Mouse (Mus musculus) A20 (cell line): Measurements from ENCODE around the gene Epha4.

Experiments used
- DNase-seq: peaks from one replicate; pipeline ENCODE4 v3.0.0-alpha.2; 2011; ENCODE audit warnings: low read depth, low spot score

Gene Epha4

DNA sequence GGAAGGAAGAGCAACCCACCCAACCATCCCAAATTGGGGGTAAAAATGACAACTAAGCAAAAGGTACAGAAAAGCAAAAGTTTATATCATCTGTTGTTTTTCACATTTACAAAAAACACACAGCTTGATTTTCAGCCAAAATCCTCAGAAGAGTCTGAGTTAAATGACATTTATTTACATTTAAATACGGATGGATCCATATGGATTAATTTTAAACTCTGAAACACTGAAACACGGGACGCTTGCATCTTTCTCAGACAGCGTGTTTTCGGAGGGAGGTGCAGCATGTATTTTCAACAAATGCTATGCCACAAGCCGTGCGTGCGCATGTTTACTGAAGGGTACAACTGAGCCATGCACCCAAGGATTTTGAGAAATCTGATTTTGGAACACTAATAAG, 105.4 kb downstream of the Epha4 start:
- no peak for DNase-seq

DNA sequence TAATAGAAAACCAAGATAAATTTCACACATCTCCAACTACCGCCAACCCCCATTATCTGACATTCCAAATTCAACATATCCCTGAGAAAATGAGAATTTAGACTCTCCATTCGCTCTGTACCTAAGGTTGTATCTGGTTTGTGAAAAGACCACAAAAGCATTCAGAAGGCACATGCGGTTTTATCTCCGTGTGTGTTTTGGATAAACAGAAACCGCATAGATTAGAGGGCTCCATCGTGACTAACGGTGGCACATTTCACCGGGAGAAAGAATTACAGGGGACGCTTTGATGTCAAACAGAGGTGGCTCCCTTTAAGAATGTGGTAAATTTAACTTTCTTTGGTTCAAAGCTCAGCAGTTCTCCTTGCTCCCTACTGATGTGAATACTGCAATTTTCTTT, 107.5 kb downstream of the Epha4 start:
- DNase-seq, result no peak

DNA sequence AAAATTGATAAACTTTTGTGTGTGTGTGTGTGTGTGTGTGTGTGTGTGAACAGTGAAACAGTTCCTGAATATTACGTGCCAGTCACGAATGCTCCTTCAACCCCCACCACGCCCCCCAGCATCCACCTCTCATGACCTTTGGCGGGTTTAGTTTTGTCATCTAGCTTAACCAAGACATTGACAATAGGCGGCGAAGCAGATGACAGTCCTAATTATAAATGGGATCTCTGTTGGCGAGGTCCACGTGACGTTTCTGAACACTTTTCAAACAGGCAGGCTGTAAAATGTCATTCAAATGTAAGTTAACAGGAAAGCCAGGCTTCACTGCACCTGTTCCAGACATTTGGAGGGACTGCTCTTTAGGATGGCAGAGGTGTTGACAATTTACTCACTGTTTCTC, 108.3 kb downstream of the Epha4 start:
- no peak for DNase-seq

DNA sequence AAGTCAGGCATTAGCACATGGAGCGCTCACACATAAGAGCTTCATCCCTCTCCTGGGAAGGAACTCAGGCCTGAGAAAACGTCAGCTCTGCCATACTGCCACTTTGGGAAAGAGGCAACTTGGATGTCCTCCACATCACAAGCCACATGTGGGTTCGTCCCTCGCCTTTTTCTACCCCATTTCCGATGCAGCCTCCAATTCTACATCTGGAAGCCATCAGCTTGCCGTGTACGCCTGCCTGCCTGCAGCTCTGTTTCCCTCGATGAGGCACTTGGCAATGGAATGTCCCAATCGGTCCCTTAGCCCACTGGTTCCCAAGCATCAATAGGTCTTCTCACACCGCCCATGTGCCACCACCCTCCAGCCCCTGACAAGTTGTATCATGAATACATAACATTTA, 110.4 kb downstream of the Epha4 start:
- no peak for DNase-seq

DNA sequence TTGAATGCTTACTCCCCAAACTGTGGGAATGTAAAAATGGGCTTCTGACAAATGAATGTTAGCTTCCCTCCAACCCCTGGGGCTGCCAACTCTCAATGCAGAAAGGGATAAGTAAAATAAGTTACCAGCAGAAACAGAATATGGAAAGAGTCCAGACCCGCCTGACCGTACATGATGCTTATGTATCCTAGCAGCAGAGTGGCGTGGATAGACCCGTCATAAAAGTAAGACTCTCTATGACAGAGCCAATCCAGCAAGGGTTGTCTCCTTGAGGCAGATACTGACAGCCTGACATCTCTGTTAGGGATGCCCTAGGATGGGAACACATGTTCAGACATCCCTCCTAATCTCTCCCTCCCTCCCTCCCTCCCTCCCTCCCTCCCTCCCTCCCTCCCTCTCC, 111.9 kb downstream of the Epha4 start:
- no peak for DNase-seq

DNA sequence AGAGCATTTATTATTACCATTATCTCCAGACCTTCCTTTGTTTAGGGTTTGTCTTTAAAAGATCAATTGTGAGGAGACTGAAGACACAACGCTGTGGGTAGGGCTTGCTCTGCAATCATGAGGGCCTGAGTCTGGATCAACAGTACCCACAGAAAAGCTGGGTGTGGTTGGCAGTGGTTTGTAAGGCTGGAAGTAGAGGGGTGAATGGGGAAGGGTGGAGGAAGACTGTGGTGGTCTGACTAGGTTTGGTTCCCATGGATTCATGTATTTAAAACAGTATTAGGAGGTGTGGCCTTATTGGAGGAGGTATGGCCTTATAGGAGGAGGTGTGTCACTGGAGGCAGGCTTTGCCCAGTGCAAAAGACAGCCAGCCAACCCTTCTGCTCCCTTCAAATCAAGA, 113.4 kb downstream of the Epha4 start:
- DNase-seq, result no peak

DNA sequence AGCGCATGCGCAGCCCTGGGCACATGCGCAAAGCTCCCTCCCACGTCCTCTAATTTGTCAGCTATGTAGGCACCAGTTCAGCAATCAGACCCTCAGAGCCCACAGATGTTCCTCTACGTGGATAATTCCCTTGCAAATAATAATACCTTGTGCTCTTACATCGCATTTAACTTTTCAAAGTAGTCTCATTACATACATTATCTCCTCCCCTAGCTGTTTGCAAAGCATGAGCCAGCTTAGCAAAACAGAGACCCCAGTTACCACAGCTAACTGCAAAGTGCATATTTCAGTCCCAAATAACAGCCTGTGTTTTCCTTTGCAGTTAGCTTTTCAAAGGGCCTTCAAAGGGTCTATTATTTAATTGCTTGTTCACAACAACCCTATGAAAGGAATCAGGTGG, 123.3 kb downstream of the Epha4 start:
- DNase-seq, result no peak

DNA sequence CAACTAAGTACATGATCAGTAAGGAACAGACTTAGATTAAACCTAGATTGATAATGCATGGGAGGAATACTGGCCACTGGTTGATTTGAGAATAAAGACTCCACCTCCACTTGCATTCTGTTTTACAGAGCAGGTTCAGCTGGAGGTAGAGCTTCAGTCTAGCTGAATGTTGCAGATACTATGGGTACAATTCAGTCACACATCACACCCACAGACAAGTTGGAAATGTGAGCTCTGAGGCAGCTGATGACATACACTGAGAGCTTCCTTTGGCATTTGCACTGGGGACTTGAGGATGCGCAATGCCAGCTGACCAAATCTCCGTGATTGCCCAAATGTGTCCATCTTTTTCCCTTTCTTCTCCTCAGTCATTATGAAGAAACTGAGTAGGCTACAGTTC, 125.8 kb downstream of the Epha4 start:
- no peak for DNase-seq

DNA sequence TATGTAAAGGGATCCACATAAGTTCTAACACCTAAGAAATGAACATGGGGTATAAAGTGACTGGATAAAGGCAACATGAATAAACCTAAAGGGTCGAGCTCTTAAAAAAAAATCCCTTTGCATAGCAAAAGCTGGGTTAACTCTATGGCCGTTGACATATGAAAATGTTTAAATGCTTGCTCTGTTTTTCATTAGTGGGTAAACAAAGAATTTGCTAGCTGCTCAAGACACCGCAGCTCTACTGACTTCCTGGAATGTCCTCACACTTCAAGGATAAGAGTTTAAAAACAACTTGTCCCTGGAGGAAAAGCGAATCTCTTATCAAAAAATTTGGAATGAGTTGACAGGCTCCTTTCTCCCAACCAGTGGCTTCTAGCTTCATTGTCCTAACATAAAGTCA, 126.3 kb downstream of the Epha4 start:
- no peak for DNase-seq

DNA sequence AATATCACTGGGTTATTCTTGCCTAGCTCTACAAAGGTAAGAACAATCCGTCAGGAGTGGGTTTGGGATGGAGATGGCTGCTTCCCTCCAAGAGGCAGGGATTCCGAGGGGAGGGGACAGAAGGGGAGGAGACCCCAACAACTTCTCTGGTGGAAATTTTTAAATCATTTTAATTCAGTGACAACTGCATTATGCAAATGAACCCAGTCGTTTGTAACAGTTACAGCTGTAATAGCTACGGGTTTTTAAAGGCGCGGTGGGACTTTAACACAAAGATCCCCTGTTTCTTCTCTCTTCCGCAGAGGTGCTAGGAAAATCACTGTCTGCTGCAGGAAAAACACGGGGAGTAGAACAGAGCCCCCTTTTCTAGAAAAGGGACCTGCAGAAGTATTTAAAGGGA, 129.3 kb downstream of the Epha4 start:
- no peak for DNase-seq

DNA sequence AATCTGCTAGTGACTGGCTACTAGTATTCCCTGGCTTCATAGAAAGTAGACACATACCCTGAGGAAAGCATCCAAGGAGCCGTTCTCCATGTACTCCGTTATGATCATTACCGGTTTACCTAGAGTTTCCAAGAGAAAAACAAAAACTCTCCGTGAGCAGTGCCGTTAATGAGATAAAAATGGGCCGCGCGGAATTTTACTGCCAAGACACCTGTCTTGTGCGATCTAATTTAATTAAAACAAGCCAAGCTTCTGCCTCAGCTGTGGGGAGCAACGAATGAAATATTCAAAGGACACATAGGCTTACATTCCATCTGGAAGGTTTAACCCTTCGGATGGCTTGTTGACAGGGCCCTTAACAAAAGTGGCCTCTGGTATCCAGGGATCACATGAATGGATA, 131.4 kb downstream of the Epha4 start:
- DNase-seq, result no peak

DNA sequence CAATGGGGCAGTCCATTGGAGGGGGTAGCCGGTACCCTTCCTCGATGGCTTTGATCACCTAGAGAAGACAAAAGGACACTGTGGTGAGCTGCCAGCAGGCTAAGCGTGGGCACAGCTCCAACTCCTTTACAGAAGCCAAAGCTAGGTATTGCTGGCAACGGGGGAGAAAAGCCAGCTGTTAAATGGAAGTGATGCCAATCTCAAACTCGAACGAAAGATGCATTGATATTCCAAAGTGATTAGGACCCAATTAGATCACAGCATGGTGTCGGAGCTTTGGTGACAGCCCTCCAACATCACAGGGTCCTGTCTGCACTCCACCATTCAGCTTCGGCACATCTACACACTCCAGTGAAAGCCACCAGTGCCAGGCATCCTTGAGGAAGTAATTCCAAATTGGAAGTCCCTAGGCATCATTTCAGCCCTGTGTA, 137.3 kb downstream of the Epha4 start:
- no peak for DNase-seq

DNA sequence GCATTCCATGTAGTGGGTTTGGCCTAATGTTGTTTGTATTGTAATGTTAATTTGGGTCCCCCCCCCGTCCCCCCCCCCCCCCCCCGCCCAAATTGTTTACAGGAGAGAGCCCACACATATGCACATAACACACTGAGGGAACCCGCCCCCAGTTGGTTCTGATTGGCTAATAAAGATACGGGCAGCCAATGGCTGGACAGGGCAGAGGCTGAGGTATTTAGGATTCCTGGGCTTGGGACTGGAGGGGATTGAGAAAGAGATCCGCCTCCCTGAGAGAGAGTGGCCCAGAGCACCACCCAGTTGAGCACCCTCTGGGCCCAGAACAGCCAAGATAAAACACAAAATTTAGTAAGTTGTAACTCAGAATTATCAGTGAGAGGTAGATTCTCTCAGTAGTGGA, 140.8 kb downstream of the Epha4 start:
- DNase-seq, result no peak

DNA sequence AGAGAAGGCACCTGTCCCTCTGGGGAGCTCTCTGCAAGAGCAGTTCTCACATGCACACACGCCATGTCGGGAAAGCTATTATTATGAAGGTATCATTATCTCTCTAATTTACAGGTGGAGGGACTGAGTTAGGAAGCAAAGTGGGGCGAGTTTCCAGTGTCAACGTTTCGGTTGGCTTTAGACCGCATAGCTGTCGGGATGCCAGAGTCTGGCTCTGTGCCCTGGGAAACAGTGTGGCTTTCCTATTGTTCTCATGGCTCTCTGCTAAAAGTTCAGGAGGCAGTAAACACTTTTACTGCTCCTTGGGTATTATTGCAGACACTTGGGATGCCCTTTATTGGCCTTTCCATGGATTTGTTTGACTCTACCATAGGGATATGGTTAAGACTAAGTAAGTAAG, 144.0 kb downstream of the Epha4 start:
- no peak for DNase-seq

DNA sequence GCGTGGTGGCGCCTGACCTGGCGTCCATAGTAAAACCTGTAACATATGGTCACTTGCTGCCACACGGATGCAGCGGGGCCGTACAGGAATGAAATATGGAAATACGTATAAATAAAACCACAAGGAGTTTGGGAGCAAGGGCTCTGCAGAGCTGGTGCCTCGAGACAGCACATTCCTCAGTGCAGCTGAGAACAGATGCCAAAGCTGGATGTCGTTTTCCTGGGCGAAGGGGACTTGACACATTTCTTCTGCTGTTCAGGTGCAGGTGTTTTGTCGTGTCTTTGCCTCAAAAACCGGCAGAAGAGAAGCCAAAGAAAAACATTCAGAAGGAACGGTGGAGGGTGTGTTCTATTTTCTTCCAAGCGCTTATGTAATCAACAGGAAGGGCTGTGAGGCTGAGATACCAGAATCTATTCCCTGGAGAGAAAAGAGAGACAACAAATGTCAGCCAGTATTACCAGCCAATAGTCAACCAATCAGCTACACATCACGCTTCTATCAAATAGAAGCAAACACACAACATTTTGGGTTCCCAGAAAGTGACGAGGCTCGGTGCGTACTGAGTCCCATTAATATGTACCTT, 145.5 kb downstream of the Epha4 start:
- DNase-seq, result no peak

DNA sequence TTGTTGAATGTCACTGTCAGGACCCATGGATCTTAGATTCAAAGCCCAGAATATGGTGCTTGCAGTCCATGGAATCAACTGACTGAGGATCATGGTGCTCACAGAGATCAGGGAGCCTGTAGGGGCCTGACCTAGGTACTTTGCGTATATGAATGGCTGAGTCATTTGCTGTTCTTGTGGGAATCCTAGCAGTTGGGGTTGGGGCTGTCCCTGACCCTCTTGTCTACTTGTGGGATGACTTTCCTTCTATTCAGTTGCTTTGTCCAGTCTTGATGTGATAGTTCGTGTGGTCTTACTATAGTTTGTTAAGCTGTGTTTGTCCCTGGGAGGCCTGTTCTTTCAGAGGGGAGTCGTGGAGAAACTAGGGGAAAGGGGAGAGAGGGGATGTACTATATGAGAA, 149.0 kb downstream of the Epha4 start:
- no peak for DNase-seq

DNA sequence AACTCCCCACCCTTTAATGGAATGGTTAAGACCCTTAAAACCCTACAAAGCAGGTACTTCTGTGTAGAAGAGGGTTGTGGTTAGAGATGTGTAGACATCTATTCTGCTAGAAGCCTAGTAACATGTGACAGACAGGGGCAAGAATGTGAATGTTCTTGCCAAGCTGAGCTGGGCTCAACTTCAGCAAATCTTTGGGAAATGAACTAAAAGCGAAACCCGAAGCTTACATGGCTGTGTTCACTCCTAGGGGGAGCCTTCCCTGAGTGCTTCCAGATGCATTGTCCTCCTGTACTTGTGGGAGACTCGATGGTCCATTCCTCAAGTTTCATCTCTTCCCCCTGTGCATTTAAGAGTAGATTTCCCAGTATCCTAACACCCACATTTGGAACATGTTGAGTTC, 150.3 kb downstream of the Epha4 start:
- DNase-seq, result no peak

DNA sequence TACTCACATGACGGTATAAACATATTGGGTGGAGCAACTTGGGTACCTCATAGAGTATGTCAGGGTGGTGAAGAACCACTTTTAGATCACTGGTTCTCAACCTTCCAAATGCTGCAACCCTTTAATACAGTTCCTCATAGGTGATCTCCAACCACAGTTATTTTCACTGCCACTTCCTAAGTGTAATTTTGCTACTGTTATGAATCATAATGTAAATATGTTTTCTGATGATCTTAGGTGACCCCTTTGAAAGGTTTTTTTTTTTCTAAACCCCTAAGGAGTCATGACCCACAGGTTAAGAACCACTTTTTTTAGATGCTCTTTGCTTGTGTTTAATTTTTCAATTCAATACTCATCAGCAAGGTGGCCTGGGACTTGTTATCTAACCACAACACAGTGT, 151.0 kb downstream of the Epha4 start:
- DNase-seq, result no peak

DNA sequence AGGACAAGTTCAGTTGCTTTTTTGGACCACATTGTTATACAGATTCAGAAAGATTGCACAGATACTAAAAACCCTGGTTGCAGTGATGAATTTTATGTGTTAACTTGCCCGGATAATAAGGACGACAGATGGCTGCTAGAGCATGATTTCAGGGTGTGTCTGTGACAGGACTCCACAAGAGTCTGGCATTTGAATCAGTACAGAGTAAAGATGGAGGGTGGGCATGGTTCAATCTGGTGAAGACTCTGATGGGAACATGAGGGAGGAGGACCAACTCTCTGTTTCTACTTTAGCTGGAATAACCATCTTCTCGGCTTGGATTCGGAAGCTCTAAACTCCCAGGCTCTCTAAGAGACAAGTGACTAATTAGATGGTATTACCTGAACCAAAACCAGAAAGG, 168.4 kb downstream of the Epha4 start:
- no peak for DNase-seq

DNA sequence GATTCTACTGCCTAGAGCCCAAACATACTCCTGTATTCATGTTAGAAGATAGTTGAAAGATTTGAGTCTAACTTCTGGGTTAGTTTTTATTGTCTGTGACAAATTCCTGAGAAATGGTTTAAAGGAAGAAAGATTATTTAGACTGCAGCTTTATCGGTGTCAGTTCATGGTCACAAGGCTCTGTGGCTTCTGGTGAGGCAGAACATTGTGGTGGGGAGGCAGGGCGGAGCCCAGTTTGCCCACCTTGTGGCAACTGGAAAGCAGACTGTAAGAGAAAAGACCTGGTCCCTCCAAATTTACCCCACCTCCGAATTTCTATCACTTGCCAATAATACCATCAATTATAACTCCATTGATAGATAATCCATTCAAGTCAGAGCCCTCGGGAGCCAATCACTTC, 171.1 kb downstream of the Epha4 start:
- DNase-seq, result no peak

DNA sequence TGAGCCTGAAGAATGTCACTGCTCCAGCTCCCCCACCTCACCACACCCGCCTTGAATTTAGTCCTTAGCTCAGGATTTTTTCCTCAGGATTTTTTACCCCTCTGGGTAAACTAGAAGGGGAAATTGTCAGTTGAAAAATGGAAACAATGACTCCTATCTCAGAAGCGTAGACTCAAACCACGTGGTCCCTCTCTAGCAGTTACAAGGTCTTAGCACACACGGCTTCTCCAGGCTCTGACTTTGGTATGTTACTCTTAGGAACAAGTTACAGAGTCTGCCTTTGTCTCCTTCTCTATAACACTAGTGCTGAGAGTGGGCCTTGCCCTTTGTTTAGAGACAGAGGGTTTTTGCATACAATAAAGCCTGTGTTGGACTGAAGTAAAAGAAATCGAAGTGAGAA, 175.2 kb downstream of the Epha4 start:
- no peak for DNase-seq

DNA sequence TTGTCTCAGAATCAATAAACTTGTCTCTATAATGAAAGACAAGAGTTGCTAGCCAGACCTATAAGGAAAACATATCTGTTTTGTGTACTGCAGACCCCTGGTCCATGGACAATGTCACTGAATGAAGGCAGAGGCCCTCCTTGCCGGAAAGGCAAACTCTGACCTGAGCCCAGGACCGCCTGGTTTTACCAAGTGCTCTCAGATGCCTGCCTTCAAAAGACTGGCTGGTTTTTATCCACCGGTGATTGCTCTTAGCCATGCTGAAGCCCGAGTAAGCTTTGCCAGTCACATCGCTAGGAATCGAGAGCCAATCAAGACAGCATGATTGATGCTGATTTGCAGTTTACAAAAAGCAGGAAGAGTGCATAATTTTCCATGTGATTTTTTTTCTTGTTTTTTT, 176.5 kb downstream of the Epha4 start:
- no peak for DNase-seq

DNA sequence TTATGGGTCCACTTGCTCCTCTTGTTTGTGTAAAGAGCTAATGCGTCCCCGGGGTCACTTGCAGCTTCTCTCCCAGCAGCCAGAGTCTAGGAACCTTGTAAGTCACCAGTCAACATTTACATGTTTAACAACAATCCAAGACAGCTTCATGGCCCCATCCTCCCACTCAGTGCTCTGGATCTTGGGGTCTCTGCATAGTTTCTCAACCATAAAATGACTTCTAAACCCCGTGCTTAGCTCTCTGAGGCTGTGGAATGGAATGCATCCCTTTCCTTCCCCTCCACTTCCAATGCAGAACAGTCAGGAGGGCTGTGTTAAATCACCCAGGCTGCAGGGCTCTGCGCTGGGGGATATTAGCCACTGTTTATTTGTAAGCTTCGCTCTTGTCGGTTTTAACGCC, 178.0 kb downstream of the Epha4 start:
- DNase-seq, result no peak

DNA sequence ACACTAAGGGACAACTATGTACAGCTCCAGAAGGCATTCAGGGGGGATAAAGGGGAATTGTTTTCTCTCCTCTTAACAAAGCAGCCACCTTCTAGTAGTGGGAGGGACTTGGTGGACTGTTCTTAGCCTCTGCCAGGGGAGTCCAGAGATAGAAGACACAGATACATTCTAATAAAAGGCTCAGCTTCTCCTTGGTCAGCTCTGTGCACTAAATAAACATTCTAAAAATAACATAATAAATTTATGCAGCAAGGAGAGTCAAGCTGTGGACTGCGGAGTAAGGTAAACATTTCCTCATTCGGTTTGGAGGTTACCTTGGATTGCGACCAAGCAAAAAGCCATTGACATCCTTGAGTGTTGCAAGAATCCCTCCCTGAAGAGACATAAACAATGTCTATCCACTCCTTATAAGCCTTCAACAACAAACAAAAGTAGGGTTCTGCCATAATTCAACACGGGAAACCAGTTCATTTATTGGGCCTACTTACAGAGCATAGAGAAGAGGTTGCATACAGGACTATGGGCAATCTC, 196.2 kb downstream of the Epha4 start:
- no peak for DNase-seq
